Comparison of ENCODE assay signal across 28 mouse cellular contexts in the genomic region with DNA sequence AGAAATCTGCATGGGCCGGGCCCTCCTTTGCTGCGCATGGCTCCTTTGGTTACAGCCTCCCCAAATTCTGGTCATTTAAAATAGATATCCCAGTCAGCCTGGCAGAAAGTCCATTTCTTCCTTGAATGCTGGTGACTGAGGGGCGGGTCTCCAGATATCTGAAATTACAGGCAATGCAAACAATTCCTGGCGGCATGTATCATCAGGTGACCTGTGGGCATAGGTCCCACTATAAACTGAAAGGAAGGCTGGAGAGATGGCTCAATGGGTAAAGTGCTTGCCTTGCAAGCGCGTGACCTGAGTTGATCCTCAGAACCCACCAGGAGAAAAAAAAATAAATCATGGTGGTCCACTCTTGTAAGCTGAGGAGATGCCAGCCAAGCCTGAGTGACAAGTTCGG.
DNase-seq lines count a peak whose midpoint lies in the region; ATAC-seq and TF ChIP-seq lines count a peak whose summit lies in the region.
"Had no signal": no experiment of that assay in that cellular context is flagged by ENCODE, and none has a peak within 500 bp of the region (broad histone marks: within the 10 kb centered on the region; RNA-seq: fewer than 3 reads in every experiment).

No protein-coding gene starts in this region.

- WGBS in intestine, embryonic 15.5 days: 65% methylated on average over 7 of the region's 7 CpGs
- 85% methylated on average over 7 of the region's 7 CpGs for WGBS in macrophage (ENCODE audit: missing documents)

- TF ChIP-seq CTCF in bone marrow macrophage, adult 2 months (IDR thresholded peaks at IDR 0.05; ENCODE audit: low read depth, low read length): no peak

- H3K4me1 ChIP-seq in bone marrow macrophage, adult 2 months (ENCODE audit: control insufficient read depth, insufficient read depth, low read length): peaks cover 32% of the 10 kb centered on the region
- peaks cover 8% of the 10 kb centered on the region; the same call in 1 of the 2 replicates for H3K4me1 ChIP-seq in intestine, embryonic 15.5 days (replicated peaks)
- H3K4me1 ChIP-seq: forebrain, embryonic 13.5 days had no signal

- no peaks in the 10 kb centered on the region for H3K36me3 ChIP-seq in intestine, embryonic 15.5 days
- no peaks in the 10 kb centered on the region for H3K36me3 ChIP-seq in macrophage (ENCODE audit: inconsistent target)
- H3K36me3 ChIP-seq: forebrain, embryonic 10.5 days; G1E; heart, embryonic 10.5 days; heart, embryonic 13.5 days had no signal

- no peak overlapping the region for H3K9ac ChIP-seq in intestine, embryonic 15.5 days
- H3K9ac ChIP-seq: forebrain, embryonic 13.5 days; heart, embryonic 13.5 days; hindbrain, embryonic 14.5 days had no signal

- H3K4me2 ChIP-seq in intestine, embryonic 15.5 days (replicated peaks): no peak overlapping the region
- H3K4me2 ChIP-seq: forebrain, embryonic 13.5 days; heart, embryonic 13.5 days; hindbrain, embryonic 14.5 days had no signal

- ATAC-seq in intestine, embryonic 15.5 days: peak; percentile 67
- ATAC-seq: forebrain, embryonic 13.5 days; forebrain, embryonic 16.5 days; hindbrain, postnatal 0 days; inflammation-experienced regulatory T-cells, adult 6 months; Patski had no signal

- peak overlapping the region; percentile 22 for H3K27ac ChIP-seq in bone marrow macrophage, adult 2 months (ENCODE audit: insufficient read depth, low read depth, low read length)
- H3K27ac ChIP-seq in intestine, embryonic 15.5 days: no peak overlapping the region
- H3K27ac ChIP-seq in macrophage: peak overlapping the region; percentile 94
- H3K27ac ChIP-seq: forebrain, embryonic 10.5 days; forebrain, embryonic 13.5 days; heart, adult 2 months; heart, embryonic 10.5 days; heart, embryonic 13.5 days; hindbrain, embryonic 14.5 days; hindbrain, postnatal 0 days had no signal

- no peak overlapping the region for H3K4me3 ChIP-seq in bone marrow macrophage, adult 2 months (ENCODE audit: insufficient read depth, low read length)
- H3K4me3 ChIP-seq in intestine, embryonic 15.5 days (replicated peaks): no peak overlapping the region
- no peak overlapping the region for H3K4me3 ChIP-seq in macrophage (ENCODE audit: inconsistent target)
- H3K4me3 ChIP-seq: forebrain, embryonic 10.5 days; forebrain, embryonic 13.5 days; heart, adult 2 months; heart, embryonic 10.5 days; heart, embryonic 13.5 days had no signal

- no peaks in the 10 kb centered on the region for H3K27me3 ChIP-seq in intestine, embryonic 15.5 days (replicated peaks)
- H3K27me3 ChIP-seq: CH12.LX; forebrain, embryonic 13.5 days; Patski had no signal

- DNase-seq in adrenal gland, adult 2 months: no peak
- DNase-seq in adrenal gland, postnatal 10 days: no peak
- no peak for DNase-seq in layer of hippocampus, postnatal 36 days
- DNase-seq: adrenal gland, postnatal 25 days; B cell, adult 2 months; cerebellum, adult 11 months; cerebellum, adult 2 months; cerebellum, adult 9-11 months; cerebellum, postnatal 36 days; gastrocnemius, postnatal 10 days; gastrocnemius, postnatal 36 days; heart, adult 2 months; heart, postnatal 14 days; heart, postnatal 4 days had no signal

- no peaks in the 10 kb centered on the region for H3K9me3 ChIP-seq in intestine, embryonic 15.5 days
- H3K9me3 ChIP-seq: forebrain, embryonic 10.5 days; forebrain, embryonic 13.5 days; G1E; heart, embryonic 10.5 days; heart, embryonic 13.5 days had no signal

- TF ChIP-seq POLR2A in bone marrow macrophage, adult 2 months (IDR thresholded peaks at IDR 0.05; ENCODE audit: borderline replicate concordance, low read depth, low read length): no peak

- H3K79me2 ChIP-seq in macrophage (ENCODE audit: inconsistent target): no peaks in the 10 kb centered on the region
